Mouse (Mus musculus) left cerebral cortex, postnatal 10 days (tissue): ENCODE data around the gene Chfr. TPM values are rescaled to one million over a fixed set of nuclear protein-coding genes. Genes with fewer than 3 reads are reported as not detected.
A peak's percentile ranks its signal among the peaks of the same experiment; 100 is the strongest.
"Not testable (repeated sequence)": the region's sequence is repeated elsewhere in the genome, so short reads cannot be mapped to it uniquely, and the experiment has no call there.

Experiments
- DNase-seq, 2 experiments: peaks; one replicate each; pipeline ENCODE4 v3.0.0; 2021 to 2022; ENCODE audit warnings: low spot score in 2 of 2, mixed read lengths in 1 of 2; ENCODE audit errors: extremely low spot score in 1 of 2
- intact Hi-C: fragments of 180-260 bp; cut with DNase I; formaldehyde crosslinking; loops from one replicate; pipeline ENCODE4 v1.15.1; 2025
- total RNA-seq, 2 experiments: library from RNA; stranded (reverse); gene quantifications; 2 replicates each; pipeline ENCODE4 v1.2.3; 2021

Chfr gene
- total RNA-seq, 2 experiments from 2014 or later: 75.6 to 76.2 TPM

DNA sequence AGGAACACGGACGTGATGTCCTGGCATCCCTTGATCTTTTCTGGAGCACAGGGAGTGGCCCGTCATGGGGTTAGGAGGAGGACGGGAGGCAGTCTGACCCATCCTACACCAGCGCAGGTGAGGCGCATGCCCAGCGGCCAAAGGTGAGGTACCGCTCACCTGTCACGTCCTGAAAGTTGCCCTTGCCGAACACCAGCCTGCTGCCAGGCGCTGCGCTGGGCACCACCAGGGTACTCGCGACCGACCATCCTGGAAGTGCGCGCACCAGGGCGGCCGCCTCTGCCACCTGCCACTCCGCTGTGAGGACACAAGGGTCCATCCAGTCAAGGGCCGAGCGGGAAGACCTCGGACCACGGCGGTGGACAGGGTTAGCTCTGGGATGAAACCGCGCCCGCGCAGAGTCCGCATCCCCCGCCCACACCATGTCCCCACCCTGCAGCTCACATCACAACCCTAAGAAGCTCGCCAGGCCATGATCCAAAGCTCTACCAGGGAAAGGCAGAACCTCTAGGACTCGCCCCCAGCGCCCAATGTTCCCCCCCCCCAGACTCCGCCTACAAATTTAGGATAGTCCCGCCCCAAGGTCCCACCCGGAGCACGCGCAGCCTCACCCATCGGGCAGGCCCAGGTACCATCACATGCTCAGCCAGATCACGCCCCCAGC lies 28.6 kb upstream of the Chfr start:
- DNase-seq: peak in 1 of 2 experiments; percentile 75
- intact Hi-C loops: no loop called here

DNA sequence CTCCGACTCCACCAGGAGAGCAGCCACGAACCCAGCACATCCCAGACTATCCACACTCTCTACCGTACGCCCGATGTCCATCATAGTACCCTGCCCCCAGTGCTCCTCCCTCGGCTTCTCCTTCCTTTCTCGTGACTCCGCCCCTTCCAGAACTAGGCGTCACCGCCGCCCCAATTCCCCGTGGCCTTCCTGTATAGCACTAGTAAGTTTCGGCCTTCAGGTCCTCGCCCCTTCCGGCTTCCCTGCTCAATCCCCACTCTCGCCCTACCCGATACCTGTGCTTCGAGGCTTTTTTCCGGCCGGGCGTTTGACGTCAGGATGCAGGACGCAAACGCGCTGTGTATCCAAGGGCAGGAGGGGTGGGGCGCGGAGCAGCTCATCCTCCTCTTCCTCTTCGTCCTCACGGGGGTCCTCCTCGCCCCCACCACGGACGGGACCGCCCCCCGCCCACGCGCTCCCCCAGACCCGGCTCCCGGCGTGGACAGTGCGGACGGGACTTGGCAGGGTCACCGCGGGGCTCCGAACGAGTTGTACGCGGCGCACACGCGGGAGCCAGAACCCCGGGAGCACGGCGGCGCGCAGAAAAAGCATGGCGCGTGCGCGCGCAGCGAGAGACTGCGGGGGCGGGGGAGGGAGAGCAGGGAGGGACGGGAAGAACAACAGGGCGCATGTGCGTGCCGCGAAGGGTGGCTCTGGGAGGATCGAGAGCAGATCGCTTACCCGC lies 27.9 kb upstream of the Chfr start, which contains the start of gene Gtpbp6:
Gene Gtpbp6, minus strand, starts transcription at position 617 of the 724 bp plus-strand sequence.
- intact Hi-C loops: no loop called here
- peak; percentile 94 to 99 for DNase-seq

DNA sequence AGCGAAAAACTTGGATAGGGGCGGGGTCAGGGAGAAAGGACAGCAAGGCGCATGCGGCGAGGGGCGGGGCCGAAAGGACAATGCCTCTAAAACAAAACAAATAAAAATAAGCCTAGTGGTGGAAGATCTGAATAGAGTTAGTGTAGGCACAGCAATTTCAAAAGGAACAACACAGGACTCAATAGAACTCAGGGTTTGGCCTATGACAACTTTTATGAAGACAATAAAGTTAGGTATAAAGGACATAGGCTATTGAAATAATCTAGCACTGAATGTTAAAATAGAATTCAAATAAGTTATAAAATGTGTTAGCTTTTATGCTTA lies 27.4 kb upstream of the Chfr start:
- DNase-seq: no peak
- intact Hi-C loops: no loop called here

DNA sequence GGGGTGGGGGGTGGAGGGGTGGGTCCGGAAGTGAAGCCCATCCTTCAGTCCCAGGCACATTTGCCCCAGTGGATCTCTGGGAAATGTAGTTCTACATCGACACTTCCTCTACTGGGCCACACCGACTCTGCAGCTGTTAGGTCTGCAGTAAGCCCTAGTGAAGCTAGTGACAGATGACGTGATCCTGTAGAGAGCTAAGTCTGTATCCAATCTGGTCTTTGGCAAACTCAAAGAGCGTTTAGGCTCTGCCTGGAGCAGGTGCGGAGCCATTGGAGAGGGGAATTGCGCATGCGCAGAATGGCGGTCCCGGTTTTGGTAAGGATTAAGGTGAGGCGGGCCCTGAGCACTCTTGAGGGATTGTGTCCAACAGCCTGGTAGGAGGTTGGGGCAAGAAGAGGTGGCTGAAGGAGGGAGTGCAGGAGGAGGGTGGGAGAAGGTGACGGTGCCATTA lies 25.6 kb upstream of the Chfr start, which contains the start of gene Zfp605:
Gene Zfp605, plus strand, starts transcription at position 102 of the 451 bp plus-strand sequence.
- DNase-seq: peak; percentile 88 to 92
- intact Hi-C loops: no loop called here

DNA sequence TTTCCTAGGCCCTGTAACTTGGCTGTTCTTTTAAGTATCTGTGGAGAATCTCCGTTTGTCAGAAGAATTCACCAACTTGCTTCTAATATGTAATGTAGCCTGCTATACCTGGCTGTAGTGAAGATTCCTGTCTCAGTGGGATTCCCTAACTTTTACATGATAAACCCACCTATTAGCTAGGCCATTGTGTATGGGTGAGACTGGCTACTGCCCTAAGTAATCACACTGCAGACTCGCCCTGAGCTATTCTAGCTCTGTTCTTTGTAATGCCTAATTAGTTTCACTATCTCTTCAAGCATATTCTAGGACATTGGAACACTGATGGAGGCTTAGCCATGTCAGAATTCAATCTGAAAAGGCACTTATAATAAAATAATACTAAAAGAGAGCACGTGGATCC lies 13.3 kb upstream of the Chfr start:
- intact Hi-C loops, DNase-seq: not testable (repeated sequence)

DNA sequence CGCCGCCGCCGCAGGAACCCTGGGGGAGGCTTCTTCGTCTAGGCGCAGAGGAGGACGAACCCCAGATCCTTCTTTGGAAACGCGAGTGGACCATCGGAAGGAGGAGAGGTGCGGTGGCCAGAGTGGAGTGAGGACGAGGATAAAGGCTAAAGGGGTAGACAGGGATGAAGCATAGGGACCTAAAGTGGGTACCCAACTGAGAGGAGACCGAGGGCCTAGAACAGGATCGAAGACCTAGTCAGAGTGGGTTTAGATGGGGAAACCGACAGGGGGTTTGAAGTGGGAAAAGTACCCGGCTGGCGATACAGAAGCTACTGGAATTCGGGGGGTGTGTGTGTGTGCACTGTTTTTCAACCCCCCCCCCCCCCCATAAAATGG lies 434 bp downstream of the Chfr start:
- no peak for DNase-seq
- intact Hi-C loops: no loop called here

DNA sequence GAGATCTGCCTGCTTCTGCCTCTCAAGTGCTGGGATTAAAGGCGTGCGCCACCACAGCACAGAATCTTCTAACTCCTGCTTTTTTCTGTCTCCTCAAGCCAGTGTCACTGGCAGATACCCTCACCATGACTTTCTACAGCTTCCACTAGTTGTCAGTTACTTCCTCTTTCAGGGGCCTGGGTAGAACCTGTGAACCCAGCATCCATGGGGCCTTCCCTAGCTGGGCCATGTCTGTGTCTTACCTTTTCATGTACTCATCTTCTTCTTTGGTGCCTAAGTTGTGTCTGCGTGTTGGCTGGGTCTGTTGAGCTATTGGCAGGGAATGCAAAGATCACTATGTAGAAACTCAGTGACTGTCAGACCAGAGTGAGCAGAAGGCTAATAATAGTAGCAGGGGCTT lies 2.2 kb downstream of the Chfr start:
- no peak for DNase-seq
- intact Hi-C loops: no loop called here

DNA sequence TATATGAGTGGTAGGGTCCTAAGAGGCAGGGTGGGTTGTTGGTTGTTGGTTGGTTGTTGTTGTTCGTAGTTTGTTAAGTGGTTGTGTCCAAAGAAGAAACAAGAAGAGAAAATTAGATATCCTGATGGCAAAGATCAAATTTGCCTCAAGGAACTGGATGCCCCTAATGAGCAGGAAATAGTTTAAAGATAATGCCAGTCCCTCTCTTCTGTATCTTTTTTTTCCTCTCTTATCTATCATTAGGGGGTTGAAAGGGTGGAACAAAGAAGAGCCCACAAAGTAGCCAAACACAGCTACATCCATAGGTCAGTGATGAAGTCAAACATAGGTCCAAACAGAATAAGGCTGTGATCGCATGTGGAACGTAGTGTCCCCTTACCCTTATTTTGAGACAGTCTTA lies 3.7 kb downstream of the Chfr start:
- DNase-seq: no peak
- intact Hi-C loops: no loop called here

DNA sequence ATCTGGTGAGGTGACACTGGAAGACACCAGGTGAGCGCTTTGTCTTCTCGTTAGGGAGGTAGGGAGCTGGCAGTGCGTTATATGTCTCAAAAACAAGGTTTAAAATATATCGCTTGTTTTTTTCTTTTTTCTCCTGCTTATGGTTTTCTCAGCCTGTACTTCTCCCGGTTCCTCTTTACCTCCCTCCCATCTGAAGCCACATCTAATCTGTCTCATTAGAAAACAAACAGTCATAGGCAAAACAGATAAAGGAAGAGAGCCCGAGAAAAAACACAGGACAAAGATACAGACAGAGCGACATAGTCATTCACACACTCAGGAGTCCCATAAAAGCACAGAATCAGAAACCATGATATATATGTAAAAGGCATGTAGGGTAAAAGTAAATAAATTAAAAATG lies 4.8 kb downstream of the Chfr start:
- no peak for DNase-seq
- intact Hi-C loops: no loop called here

DNA sequence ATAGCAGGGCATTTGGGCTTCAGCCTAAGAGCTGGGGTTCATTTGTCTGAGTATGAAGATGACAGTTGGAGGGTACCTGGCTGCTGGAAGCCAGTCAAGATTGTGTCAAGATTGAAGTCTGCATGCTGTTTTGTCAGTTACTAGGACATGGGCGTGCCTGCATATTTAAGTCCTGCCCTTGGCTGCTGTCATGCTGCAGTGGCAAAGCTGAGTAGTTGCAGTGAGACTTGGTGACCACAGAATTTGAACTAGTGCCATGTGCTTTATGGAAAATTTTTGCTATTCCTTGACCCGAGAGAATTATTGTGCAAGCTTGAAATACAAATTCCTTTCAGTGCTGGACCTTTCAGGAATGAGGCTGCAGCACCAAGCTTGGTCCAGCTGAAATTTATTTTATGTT lies 6.7 kb downstream of the Chfr start:
- intact Hi-C loops: no loop called here
- no peak for DNase-seq

DNA sequence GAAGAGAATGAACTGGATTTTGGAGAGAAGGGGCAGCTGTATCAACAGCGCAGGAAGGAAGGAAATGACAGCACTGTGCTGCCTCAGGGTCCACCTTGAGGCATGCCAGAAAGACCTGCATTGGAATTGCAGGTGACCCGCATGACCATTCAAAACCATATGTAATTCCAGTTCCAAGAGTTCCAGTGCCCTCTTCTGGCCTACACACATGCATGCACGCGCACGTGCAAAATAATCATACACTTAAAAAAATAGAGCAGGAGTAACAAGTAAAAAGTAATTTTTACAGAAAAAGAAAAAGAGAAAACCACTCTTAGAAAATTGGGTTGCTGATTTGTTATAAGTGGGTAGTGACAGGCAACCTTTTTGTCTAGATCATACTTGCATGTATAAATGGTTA lies 7.4 kb downstream of the Chfr start:
- intact Hi-C loops: no loop called here
- no peak for DNase-seq

DNA sequence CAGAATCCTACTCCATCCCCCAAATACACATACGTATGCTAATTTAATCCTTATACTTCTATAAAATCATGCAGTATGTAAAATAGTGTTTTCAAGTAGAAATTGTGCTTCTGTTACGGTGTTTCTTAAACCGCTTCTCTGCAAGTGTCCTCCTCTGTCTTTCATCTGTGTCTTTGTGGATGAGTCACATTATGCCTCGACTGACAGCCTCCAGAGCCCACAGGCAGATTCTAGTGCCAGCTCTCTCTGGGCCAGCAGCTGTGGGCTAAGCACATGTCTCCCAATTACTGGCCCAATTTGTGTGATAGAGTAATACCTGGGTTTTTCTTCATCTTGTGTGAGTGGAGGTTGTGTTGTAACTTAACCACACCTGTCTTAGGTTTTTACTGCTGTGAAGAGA lies 33.7 kb downstream of the Chfr start:
- DNase-seq: no peak
- intact Hi-C loops: no loop called here

DNA sequence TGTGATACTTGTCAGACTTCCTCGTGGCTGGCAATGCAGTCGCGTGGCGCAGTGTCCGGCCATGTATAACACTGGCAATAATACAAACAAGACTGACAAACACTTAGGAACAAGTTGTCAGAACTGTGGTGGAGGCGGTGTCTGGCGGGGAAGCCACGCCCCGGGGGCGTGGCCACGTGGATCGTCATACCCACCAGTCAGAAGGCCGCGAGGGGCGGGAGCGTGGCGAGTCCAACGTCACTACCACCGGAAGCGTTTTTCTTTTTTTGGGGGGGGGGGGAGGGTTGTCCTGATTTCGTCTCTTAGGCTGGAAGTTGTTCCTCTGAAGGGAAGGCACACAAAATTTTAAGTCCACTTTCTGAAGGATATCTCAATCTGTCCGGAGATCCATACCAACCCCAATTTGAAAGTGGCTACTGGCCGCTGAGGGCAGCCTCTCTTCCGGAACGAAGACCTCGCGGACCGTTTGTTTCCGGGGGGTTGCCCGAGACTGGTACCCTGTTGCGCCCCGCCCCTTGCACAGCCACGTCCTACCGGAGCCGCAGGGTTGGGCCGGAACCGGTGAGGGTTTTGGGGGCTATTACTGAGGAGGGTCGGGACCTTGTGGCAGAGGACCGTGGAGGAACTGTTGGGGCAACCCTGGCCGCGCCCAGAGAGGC lies 40.8 kb downstream of the Chfr start, which contains the start of gene Golga3:
Gene Golga3, plus strand, starts transcription at position 340 of the 659 bp plus-strand sequence.
- intact Hi-C loops: no loop called here
- peak; percentile 90 to 97 for DNase-seq

DNA sequence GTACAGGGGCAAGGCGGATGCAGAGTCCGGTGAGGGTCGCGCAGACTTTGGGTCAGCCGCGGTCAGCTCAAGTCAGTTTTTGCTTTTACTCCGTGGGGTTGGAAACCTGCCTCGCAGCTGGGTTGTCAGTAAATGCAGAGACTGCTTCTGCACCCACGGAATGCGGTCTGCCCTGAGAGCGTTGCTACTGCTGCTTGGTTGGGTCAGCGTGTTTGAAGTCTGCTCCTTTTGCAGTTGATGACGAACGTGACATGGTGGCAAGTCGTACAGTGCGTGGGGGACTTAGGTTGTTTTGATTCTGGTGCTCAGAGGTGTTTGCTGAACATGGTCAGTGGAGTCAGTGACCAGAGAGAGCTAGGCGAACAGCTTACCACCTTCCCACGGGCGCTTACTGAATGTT lies 41.4 kb downstream of the Chfr start:
- no peak for DNase-seq
- intact Hi-C loops: no loop called here

DNA sequence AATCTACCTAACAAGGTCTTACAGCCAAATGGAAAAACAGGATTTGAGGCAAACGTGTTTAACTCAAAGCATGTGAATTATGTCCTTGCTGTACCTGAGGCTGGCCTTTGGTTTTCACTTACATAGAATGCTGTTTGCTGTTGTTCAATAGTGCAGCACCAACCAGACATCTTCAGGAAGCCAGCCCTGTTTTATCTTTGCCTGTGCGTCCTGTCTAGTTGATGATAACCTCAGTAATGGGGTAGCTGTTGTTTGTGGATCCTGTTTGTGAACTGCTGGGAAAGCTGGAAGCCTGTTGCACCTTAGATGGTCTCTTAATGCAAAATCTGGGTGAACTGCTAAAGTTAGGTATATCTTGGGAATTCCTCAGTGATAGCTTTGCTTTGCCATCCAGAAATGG lies 43.0 kb downstream of the Chfr start:
- intact Hi-C loops: no loop called here
- no peak for DNase-seq

DNA sequence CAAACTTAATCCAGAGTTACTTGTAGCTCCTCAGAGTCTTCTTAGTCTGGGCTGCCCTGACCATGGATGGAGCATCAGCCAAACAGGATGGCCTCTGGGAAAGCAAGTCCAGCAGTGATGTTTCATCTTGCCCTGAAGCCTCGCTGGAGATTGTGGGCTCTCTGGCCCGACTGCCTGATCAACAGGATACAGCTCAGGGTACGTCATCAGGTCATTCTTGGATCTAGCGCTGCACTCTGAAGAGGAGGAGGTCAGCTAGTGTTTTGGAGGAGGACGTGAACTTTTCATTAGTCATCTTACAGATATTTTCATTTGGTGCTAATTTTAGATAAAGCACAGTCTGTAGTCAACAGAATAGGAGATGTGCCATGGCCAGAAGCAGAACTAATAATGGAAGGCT lies 46.1 kb downstream of the Chfr start:
- no peak for DNase-seq
- intact Hi-C loops: no loop called here

DNA sequence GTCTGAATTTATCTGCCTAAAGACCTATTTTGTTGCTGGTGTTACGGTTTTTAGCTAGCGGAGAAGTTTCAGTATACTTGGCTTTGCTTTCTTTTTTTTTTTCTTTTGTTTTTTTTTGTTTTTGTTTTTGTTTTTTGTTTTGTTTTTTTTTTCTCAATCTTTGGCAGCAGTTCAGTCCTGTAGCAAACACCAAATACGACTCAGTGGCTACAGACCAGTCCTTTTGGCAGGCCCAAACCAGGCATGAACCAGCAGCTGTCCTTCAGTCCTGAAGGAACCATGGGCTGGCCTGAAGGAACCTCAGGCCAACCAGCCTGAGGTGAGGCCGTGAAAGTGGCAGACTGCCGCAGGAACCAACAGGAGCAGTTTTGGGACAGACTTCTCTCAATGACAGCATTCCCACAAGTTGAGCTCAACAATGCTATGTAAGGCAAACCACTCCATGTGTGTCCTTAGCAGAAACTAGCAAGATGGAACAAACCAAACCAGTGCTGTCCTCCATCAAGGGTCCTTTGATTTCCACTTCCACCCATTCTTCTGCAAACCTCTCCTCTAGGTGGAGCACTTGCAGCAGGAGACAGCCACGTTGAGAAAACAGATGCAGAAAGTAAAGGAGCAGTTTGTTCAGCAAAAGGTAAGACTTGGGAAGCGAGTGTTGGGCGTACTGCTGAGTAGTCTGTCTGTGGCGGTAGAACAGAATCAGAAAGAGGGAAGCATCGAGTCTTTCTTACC lies 67.7 kb downstream of the Chfr start:
- DNase-seq: no peak
- intact Hi-C loops: no loop called here

DNA sequence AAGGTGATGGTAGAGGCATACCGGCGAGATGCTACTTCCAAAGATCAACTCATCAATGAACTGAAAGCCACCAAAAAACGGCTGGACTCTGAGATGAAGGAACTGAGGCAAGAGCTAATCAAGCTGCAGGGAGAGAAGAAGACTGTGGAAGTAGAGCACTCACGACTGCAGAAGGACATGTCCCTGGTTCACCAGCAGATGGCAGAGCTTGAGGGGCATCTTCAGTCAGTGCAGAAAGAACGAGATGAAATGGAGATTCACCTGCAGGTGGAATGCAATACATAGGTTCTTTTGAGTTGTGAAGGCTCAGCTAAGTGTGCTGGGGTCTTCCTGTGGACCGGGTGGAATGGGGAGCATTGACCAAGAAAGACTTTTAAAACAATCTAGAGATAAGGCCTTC lies 69.1 kb downstream of the Chfr start:
- DNase-seq: no peak
- intact Hi-C loops: no loop called here

DNA sequence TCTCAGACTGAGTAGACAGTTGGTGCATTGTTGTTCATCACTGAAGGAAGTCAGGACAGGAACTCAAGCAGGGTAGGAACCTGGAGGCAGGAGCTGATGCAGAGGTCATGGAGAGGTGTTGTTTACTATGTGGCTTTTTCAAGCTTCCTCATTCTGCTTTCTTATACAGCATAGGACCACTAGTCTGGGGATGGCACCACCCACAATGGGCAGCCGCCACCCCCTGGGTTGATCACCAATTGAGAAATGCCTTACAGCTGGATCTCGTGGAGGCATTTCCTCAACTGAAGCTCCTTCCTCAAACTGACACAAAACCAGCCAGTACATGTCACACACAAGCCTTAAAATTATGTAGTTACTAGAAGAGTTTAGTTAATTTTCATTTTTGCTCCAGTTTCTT lies 75.7 kb downstream of the Chfr start:
- DNase-seq: no peak
- intact Hi-C loops: loop anchor here (5.0 kb wide), 1 partner anchor 41 kb away; no protein-coding TSS in a partner anchor
